Mouse (Mus musculus) left cerebral cortex, postnatal 4 days (tissue): ENCODE data around the gene Arfgap3. TPM values are rescaled to one million over a fixed set of nuclear protein-coding genes. Genes with fewer than 3 reads are reported as not detected.

Experiments used
- DNase-seq: peaks from one replicate; pipeline ENCODE4 v3.0.0-alpha.2; 2022
- intact Hi-C: fragments of 180-260 bp; cut with DNase I; formaldehyde crosslinking; loops from one replicate; pipeline ENCODE4 v1.15.1; 2025
- total RNA-seq, 2 experiments: library from RNA; stranded (reverse); gene quantifications; 2 replicates each; pipeline ENCODE4 v1.2.3; 2021

Arfgap3 gene
- total RNA-seq, 2 experiments from 2014 or later = 27.9 to 30.2 TPM

DNA sequence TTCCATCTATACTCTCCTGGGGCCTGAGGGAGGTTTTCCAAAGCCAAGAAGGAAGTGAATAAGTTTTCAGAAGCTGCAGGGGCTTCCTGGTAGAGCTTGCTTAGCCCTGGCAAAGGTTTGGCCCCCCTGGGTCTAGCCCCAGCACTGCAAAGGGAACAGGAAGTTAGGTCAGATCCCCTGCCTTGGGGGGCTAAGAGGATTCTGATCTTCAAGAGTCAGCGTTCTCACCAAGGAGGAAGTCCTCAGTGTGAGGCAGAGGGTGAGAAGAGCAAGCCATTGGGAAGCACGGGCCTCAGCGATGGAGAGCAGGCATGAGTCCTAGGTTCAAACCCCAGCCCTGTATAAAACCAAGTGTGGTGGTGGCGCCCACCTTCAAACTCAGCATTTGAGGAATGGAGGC is 93.6 kb downstream of the Arfgap3 start:
- DNase-seq = no peak
- intact Hi-C loops = no loop called here

DNA sequence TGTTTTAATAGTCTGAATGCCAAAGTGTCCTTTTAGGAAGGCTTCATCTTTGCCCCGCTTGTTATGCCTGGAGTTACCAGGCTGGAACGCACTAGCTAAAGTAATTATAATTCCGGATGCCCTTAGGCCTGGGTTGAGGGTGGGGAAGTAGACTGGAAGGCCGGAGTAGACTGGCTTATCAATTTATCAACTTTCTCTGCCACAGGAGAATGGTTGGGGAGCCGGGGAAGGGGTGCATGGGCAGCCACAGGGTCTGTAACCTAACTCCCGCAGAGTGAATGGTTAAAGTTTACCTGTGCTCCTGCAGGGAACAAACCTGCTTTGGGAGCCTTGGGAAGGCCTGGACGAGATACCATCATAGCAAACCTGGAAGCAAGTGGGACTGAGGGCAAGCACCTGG is 94.1 kb downstream of the Arfgap3 start:
- intact Hi-C loops = no loop called here

DNA sequence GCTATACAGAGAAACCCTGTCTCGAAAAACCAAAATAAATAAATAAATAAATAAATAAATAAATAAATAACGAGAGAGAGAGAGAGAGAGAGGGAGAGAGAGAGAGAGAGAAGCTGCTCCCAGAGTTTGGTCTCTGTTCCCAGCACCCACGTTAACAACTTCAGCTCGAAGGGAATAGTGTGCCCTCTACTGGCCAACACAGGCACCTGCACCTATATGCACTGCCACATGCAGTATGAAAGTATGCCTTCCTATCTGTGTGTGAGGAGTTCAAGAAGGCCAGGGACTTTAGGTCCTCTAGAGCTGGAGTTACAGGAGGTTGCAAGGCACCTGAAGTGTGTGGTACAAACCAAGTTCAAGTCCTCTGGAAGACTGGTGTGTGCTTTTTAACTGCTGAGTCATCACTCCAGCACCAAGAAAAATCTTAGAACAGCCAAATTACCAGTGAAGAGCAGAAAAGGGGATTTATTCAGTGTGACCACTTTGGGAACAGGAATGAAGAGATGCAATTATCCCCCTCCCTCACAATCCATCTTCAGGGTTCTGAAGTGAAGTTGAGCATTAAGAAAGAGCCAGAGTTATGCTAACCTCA is 94.8 kb downstream of the Arfgap3 start:
- intact Hi-C loops = no loop called here
- DNase-seq = no peak

More for the DNA sequence above, 94.1 kb downstream of the Arfgap3 start:
- DNase-seq = no peak

DNA sequence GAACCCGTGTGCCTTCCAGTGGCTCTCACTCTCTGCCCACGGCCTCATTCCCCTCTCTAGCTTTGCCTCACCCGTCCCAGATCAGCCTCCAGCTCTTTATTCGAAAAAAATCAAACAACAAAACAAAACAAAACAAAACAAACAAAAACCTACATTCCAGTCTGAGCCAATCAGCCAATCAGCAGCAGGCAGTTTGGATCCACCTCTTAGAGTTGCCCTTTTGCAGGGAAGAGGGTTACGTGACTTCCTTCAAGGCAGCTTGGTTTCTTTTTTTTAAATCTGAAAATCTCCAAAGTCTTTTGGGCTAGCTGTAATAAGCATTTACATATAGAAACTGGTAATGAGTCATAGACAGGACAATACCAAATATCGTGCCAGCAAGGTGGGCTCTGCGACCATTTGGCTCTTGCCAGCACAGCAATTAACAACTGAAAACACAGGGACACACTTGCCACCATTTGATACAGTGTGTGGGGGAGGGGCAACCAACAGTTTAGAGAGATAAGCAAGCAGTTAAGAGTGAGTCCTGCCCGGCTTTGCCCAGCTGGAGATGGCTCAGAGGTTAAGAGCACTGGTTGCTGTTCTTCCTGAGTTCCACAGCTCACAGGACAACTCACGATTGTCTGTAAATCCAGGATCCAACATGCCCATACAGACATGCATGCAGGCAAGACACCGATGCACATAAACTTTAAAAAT is 95.5 kb downstream of the Arfgap3 start:
- DNase-seq = no peak
- intact Hi-C loops = no loop called here

DNA sequence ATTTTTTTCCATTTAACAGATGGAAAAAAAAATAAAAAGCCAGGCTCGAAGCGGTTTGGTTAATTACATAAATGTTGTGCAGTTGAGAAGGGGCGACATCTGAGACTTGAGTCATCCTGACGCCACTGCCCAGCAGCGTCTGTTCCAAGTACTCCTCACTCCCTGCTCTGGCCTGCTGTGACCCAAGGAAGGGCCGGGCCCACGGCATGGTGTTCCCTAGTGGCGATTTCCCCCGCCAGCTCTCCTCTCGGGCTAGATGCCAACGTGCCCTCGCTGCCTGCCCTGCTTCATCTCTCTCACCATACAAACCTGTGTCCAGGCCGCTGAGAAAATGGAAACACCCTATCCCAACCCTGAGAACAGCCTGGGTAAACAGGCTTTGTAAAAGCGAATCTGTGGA is 98.0 kb downstream of the Arfgap3 start:
- intact Hi-C loops = no loop called here
- DNase-seq = no peak

DNA sequence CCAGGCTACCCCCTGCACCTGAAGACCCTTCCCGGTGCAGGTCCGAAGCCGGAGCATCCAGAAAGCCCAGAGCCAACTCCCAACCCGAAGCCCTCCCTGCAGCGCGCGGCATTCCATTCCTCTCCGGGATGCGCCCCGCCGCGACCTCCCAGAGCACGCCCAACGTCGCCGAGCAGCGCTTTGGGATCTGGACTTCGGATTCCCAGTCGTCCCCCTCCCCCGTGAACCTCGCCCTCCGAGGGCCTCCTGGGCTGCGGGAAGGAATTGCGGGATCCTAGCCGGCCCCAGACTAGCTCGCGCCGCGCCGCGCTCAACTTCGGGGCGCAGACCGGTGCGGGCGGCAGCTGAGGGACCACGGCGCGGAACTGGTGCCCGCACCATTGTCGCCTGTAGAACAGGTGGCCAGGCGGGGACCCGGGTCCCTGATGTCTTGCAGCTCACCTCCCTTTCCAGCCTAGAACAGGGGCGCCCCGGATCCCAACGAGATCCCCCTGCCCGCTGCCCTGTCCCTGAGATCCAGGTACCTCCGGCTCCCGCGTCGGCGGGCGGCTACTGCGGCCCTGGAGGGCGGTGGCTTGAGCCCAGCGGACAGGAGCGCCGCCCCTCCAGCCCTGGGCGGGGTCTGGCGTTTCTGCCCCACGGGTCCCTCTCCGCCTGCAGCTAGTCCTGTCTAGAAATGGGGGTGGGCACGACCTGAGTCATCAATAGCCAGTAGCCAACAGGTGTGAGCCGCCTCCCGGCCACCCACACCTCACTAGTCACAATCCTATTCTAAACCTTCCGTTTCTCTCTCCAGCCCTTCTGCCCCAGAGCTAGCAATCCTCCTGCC is 98.7 kb downstream of the Arfgap3 start, which contains the start of gene A4galt:
TSS of gene A4galt (minus strand) at position 599 of the 829 bp plus-strand sequence.
- no peak for DNase-seq
- intact Hi-C loops = no loop called here

DNA sequence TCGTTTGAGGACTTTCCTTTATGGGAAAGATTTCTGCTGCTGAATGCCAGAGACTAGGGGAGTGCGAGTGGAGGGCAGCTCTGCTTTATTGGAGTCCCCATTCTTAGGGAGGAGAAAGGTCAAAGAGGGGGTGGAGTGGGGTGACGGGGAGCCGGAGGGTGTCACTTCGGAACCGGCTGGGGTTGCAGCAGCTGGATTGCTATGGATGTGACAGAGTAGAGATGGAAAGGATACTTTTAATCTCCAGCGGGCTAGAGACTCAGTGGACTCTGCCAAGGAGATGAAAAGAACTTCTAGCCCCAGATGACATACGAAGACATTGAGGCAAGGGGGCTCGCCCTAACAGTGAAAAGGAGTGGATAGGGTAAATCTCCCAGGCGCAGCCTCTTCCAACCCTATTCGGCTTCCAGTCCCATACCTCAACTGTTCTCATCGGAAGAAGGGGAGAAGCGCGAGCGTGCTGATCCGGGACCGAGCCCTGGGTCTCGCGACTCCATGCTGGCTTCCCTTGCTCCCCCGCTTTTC is 99.3 kb downstream of the Arfgap3 start:
- DNase-seq = no peak
- intact Hi-C loops = no loop called here

Other genes starting within 250 kb of the Arfgap3 start
- gene Rrp7a, start 227.4 kb downstream of the Arfgap3 start, total RNA-seq = 100 to 1,000 TPM; 125 to 127 TPM
- 10 to 100 TPM; 92.9 to 94.2 TPM for gene Poldip3, start 200.9 kb downstream of the Arfgap3 start, total RNA-seq
- 100 to 1,000 TPM; 106 TPM for gene Cyb5r3, start 177.7 kb downstream of the Arfgap3 start, total RNA-seq
- 1 to 10 TPM; 3.1 to 3.9 TPM for gene A4galt, start 98.5 kb downstream of the Arfgap3 start, total RNA-seq
- gene Pacsin2, start 114.4 kb upstream of the Arfgap3 start, total RNA-seq = 10 to 100 TPM; 23.2 to 24.9 TPM
- gene Ttll1, start 160.6 kb upstream of the Arfgap3 start, total RNA-seq = 10 to 100 TPM; 70.6 to 71.9 TPM
- not detected for gene Bik, start 176.6 kb upstream of the Arfgap3 start, total RNA-seq
- 1 to 10 TPM; 2.9 to 3.8 TPM for gene Tspo, start 213.3 kb upstream of the Arfgap3 start, total RNA-seq
- 10 to 100 TPM; 31.1 to 34.7 TPM for gene Mcat, start 213.5 kb upstream of the Arfgap3 start, total RNA-seq
- 10 to 100 TPM; 28.4 to 30.8 TPM for gene Ttll12, start 244.9 kb upstream of the Arfgap3 start, total RNA-seq